Mouse (Mus musculus): ENCODE results near the gene Pkig.

DNA sequence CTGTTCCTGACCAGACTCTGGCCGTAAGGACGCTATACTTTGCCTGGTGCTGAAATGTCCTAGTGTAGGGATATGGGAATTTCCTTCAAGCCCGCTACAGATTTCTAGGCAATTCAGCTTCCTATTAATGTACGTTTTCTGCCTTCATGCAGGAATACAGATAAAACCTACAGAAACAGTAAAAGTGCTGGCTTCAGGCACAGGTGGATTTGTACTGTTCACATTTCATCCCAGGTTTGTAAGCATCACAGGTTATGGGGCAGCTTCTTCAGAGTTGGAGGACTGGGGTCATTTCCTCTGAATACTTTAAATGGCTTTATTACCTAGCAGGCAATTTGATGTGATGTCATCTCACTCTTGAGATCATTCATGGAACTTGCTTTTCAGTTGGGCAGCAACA lies 40.3 kb upstream of the Pkig start:
- TF ChIP-seq CTCF (IDR thresholded peaks at IDR 0.05; ENCODE audit: low read depth, low read length), result no peak
- TF ChIP-seq POLR2A (IDR thresholded peaks at IDR 0.05; ENCODE audit: extremely low read depth, insufficient read depth, low read length), result no peak
